Mouse (Mus musculus): ENCODE results near the gene Naa15. TPM values are rescaled to one million over a fixed set of nuclear protein-coding genes. Genes with fewer than 3 reads are reported as not detected.

Naa15 gene
- 6.0 and 6.7 TPM in 2 replicates for polyA plus RNA-seq (2012; rRNA removed)

GRCm38 (mm10) chr3:51415098-51416072 lies at the start of gene Naa15:
Gene Naa15, plus strand, starts transcription at chr3:51415148.
- 0 out of 2 replicates have a peak, but pooled peaks cover 2% of the 10 kb centered on the region for H3K4me1 ChIP-seq (replicated peaks; ENCODE audit: control insufficient read depth, insufficient read depth, low read length)
- peak; percentile 68 for TF ChIP-seq POLR2A (IDR thresholded peaks at IDR 0.05; ENCODE audit: control insufficient read depth, extremely low read depth, insufficient read depth, low read length, poor library complexity)
- TF ChIP-seq CTCF (IDR thresholded peaks at IDR 0.05; ENCODE audit: borderline replicate concordance, control insufficient read depth, extremely low read depth, insufficient read depth, low read length, poor library complexity) = no peak
- peak within 1 kb of the TSS; percentile 74 for H3K4me3 ChIP-seq (ENCODE audit: control insufficient read depth, insufficient read depth, low read length)
- peak; percentile 95 for DNase-seq
- H3K27ac ChIP-seq (ENCODE audit: control insufficient read depth, insufficient read depth, low read length) = peak within 1 kb of the TSS; percentile 85
- no peaks in the 10 kb centered on the region for H3K27me3 ChIP-seq (ENCODE audit: control insufficient read depth, insufficient read depth, low read length)
- 5% methylated on average over 43 of the region's 43 CpGs for WGBS
- no peaks in the 10 kb centered on the region for H3K36me3 ChIP-seq (ENCODE audit: control insufficient read depth, insufficient read depth, low read length)

- H3K27ac ChIP-seq (ENCODE audit: control insufficient read depth, insufficient read depth, low read length) = no peak overlapping the region
- no peak overlapping the region for H3K4me3 ChIP-seq (ENCODE audit: control insufficient read depth, insufficient read depth, low read length)
- WGBS = 1% methylated on average over 3 of the region's 3 CpGs
- no peaks in the 10 kb centered on the region for H3K27me3 ChIP-seq (ENCODE audit: control insufficient read depth, insufficient read depth, low read length)
- TF ChIP-seq POLR2A (IDR thresholded peaks at IDR 0.05; ENCODE audit: control insufficient read depth, extremely low read depth, insufficient read depth, low read length, poor library complexity) = no peak
- TF ChIP-seq CTCF (IDR thresholded peaks at IDR 0.05; ENCODE audit: borderline replicate concordance, control insufficient read depth, extremely low read depth, insufficient read depth, low read length, poor library complexity) = no peak
- H3K36me3 ChIP-seq (ENCODE audit: control insufficient read depth, insufficient read depth, low read length) = no peaks in the 10 kb centered on the region
- no peak for DNase-seq
- H3K4me1 ChIP-seq (replicated peaks; ENCODE audit: control insufficient read depth, insufficient read depth, low read length) = peaks cover 2% of the 10 kb centered on the region; the same call in 1 of the 2 replicates
Measured at GRCm38 (mm10) chr3:51365517-51365882, 49.4 kb upstream of the Naa15 start.

- 96% methylated on average over 4 of the region's 4 CpGs for WGBS
- no peak overlapping the region for H3K27ac ChIP-seq (ENCODE audit: control insufficient read depth, insufficient read depth, low read length)
Measured at GRCm38 (mm10) chr3:51366926-51367325, 48.0 kb upstream of the Naa15 start.

GRCm38 (mm10) chr3:51368011-51368410 lies 46.9 kb upstream of the Naa15 start:
- WGBS = 94% methylated on average over 4 of the region's 4 CpGs
- no peak for DNase-seq

More at GRCm38 (mm10) chr3:51366926-51367325, 48.0 kb upstream of the Naa15 start:
- peaks cover 2% of the 10 kb centered on the region; the same call in 1 of the 2 replicates for H3K4me1 ChIP-seq (replicated peaks; ENCODE audit: control insufficient read depth, insufficient read depth, low read length)
- TF ChIP-seq CTCF (IDR thresholded peaks at IDR 0.05; ENCODE audit: borderline replicate concordance, control insufficient read depth, extremely low read depth, insufficient read depth, low read length, poor library complexity) (no peak), POLR2A (IDR thresholded peaks at IDR 0.05; ENCODE audit: control insufficient read depth, extremely low read depth, insufficient read depth, low read length, poor library complexity) (no peak)
- DNase-seq = no peak
- no peak overlapping the region for H3K4me3 ChIP-seq (ENCODE audit: control insufficient read depth, insufficient read depth, low read length)
- H3K27me3 ChIP-seq (ENCODE audit: control insufficient read depth, insufficient read depth, low read length) = no peaks in the 10 kb centered on the region
- no peaks in the 10 kb centered on the region for H3K36me3 ChIP-seq (ENCODE audit: control insufficient read depth, insufficient read depth, low read length)

GRCm38 (mm10) chr3:51371826-51372225 lies 43.1 kb upstream of the Naa15 start:
- H3K4me1 ChIP-seq (replicated peaks; ENCODE audit: control insufficient read depth, insufficient read depth, low read length) = no peaks in the 10 kb centered on the region
- no peak overlapping the region for H3K4me3 ChIP-seq (ENCODE audit: control insufficient read depth, insufficient read depth, low read length)
- TF ChIP-seq CTCF (IDR thresholded peaks at IDR 0.05; ENCODE audit: borderline replicate concordance, control insufficient read depth, extremely low read depth, insufficient read depth, low read length, poor library complexity) (no peak), POLR2A (IDR thresholded peaks at IDR 0.05; ENCODE audit: control insufficient read depth, extremely low read depth, insufficient read depth, low read length, poor library complexity) (no peak)
- DNase-seq = no peak
- no peaks in the 10 kb centered on the region for H3K36me3 ChIP-seq (ENCODE audit: control insufficient read depth, insufficient read depth, low read length)
- no peaks in the 10 kb centered on the region for H3K27me3 ChIP-seq (ENCODE audit: control insufficient read depth, insufficient read depth, low read length)
- 99% methylated on average over 2 of the region's 2 CpGs for WGBS
- H3K27ac ChIP-seq (ENCODE audit: control insufficient read depth, insufficient read depth, low read length) = no peak overlapping the region

More at GRCm38 (mm10) chr3:51368011-51368410, 46.9 kb upstream of the Naa15 start:
- H3K36me3 ChIP-seq (ENCODE audit: control insufficient read depth, insufficient read depth, low read length) = no peaks in the 10 kb centered on the region
- peaks cover 2% of the 10 kb centered on the region; the same call in 1 of the 2 replicates for H3K4me1 ChIP-seq (replicated peaks; ENCODE audit: control insufficient read depth, insufficient read depth, low read length)
- TF ChIP-seq POLR2A (IDR thresholded peaks at IDR 0.05; ENCODE audit: control insufficient read depth, extremely low read depth, insufficient read depth, low read length, poor library complexity) (no peak), CTCF (IDR thresholded peaks at IDR 0.05; ENCODE audit: borderline replicate concordance, control insufficient read depth, extremely low read depth, insufficient read depth, low read length, poor library complexity) (no peak)
- no peak overlapping the region for H3K4me3 ChIP-seq (ENCODE audit: control insufficient read depth, insufficient read depth, low read length)
- H3K27me3 ChIP-seq (ENCODE audit: control insufficient read depth, insufficient read depth, low read length) = no peaks in the 10 kb centered on the region
- H3K27ac ChIP-seq (ENCODE audit: control insufficient read depth, insufficient read depth, low read length) = no peak overlapping the region

- Histone ChIP-seq H3K27ac (ENCODE audit: control insufficient read depth, insufficient read depth, low read length) (no peak overlapping the region), H3K27me3 (ENCODE audit: control insufficient read depth, insufficient read depth, low read length) (no peaks in the 10 kb centered on the region), H3K4me1 (replicated peaks; ENCODE audit: control insufficient read depth, insufficient read depth, low read length) (no peaks in the 10 kb centered on the region), H3K36me3 (ENCODE audit: control insufficient read depth, insufficient read depth, low read length) (no peaks in the 10 kb centered on the region), H3K4me3 (ENCODE audit: control insufficient read depth, insufficient read depth, low read length) (no peak overlapping the region)
- 37% methylated on average over 5 of the region's 5 CpGs for WGBS
- TF ChIP-seq CTCF (IDR thresholded peaks at IDR 0.05; ENCODE audit: borderline replicate concordance, control insufficient read depth, extremely low read depth, insufficient read depth, low read length, poor library complexity) (no peak), POLR2A (IDR thresholded peaks at IDR 0.05; ENCODE audit: control insufficient read depth, extremely low read depth, insufficient read depth, low read length, poor library complexity) (no peak)
- no peak for DNase-seq
Measured at GRCm38 (mm10) chr3:51372883-51373282, 42.1 kb upstream of the Naa15 start.

Data from thymus, adult 2 months (tissue).